Mouse (Mus musculus): Measurements from ENCODE around the gene Cxcl12. TPM values are rescaled to one million over a fixed set of nuclear protein-coding genes. Genes with fewer than 3 reads are reported as not detected.

Gene Cxcl12
- polyA plus RNA-seq, 1 experiment from 2014 or later, result 109 TPM

DNA sequence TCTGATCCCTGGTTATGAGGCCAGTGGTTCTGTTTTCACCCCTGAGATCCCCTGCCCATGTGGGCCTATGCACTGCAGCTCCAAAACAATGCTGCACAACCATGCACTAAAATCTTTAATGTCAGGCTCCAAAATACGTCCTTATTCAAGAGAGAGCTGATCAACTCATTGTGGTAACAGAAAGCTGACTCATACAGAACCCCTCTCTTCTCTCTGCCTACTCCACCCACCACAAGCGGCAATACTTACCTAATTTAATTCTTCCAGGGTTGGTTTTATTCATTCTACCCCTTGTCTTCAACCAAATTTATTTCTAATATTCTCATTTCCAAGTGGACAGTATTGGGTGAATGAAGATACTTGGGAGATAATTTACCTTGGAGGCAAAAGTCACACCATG, 38.5 kb downstream of the Cxcl12 start:
- no peak overlapping the region for H3K9ac ChIP-seq (ENCODE audit: low read depth, low read length)
- no peaks in the 10 kb centered on the region for H3K9me3 ChIP-seq (ENCODE audit: control insufficient read depth, low read length)
- H3K4me1 ChIP-seq (ENCODE audit: control insufficient read depth, insufficient read depth, low read length), result no peaks in the 10 kb centered on the region
- H3K27me3 ChIP-seq (ENCODE audit: control insufficient read depth, insufficient read depth, low read length), result no peaks in the 10 kb centered on the region
- H3K4me3 ChIP-seq (ENCODE audit: low read length), result no peak overlapping the region
- H3K4me2 ChIP-seq (replicated peaks; ENCODE audit: low read depth, low read length), result no peak overlapping the region
- no peak overlapping the region for H3K27ac ChIP-seq (ENCODE audit: low read depth, low read length)
- 84% methylated on average over 2 of the region's 2 CpGs for WGBS
- no peak for ATAC-seq (ENCODE audit: low FRiP score, low TSS enrichment)
- no peaks in the 10 kb centered on the region for H3K36me3 ChIP-seq (ENCODE audit: control insufficient read depth, insufficient read depth, low read length)

DNA sequence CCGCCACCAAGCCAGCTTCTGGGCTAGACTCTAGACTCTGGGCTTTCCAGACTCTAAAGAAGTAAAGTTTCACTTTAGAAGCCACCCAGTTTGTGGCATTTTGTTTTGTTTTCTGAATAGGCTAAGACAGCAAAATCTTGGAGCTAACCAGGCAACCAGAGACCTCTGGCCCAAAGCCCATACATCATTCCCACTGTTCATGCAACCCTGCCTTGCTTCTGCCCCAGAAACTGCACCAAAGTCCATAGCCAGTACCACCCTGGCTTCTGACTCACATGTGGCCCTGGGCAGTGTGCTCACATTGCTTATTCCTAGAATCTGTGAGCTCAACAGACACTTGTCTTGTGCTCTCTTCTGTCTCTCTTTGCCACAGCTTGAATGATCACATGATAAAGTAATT, 39.0 kb downstream of the Cxcl12 start:
- H3K4me3 ChIP-seq (ENCODE audit: low read length), result no peak overlapping the region
- H3K9me3 ChIP-seq (ENCODE audit: control insufficient read depth, low read length), result no peaks in the 10 kb centered on the region
- no peaks in the 10 kb centered on the region for H3K27me3 ChIP-seq (ENCODE audit: control insufficient read depth, insufficient read depth, low read length)
- H3K36me3 ChIP-seq (ENCODE audit: control insufficient read depth, insufficient read depth, low read length), result no peaks in the 10 kb centered on the region
- no peak for ATAC-seq (ENCODE audit: low FRiP score, low TSS enrichment)
- WGBS, result 86% methylated on average over 1 of the region's 1 CpGs
- H3K9ac ChIP-seq (ENCODE audit: low read depth, low read length), result no peak overlapping the region
- no peak overlapping the region for H3K4me2 ChIP-seq (replicated peaks; ENCODE audit: low read depth, low read length)
- no peaks in the 10 kb centered on the region for H3K4me1 ChIP-seq (ENCODE audit: control insufficient read depth, insufficient read depth, low read length)
- H3K27ac ChIP-seq (ENCODE audit: low read depth, low read length), result no peak overlapping the region

DNA sequence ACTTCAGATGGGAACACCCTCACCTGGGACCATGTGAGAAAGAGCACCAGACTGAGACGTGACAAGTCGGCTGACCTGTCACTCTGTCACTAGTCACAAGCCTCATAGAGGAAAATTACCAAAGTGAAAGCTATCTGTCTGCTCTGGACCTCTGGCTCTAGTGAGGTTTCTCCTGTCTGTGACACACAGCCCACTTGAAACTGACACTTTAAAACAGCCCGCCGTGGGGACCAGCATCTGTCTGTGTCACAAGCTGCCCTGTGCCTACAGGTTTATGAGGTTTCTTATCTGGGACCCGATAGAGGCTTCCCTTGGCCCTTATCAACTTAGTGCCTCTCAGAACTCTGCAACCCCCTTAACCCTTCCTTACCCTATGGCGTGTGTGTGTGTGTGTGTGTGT, 41.8 kb downstream of the Cxcl12 start:
- Histone ChIP-seq H3K4me2 (replicated peaks; ENCODE audit: low read depth, low read length) (no peak overlapping the region), H3K9ac (ENCODE audit: low read depth, low read length) (no peak overlapping the region), H3K4me3 (ENCODE audit: low read length) (no peak overlapping the region), H3K4me1 (ENCODE audit: control insufficient read depth, insufficient read depth, low read length) (no peaks in the 10 kb centered on the region), H3K36me3 (ENCODE audit: control insufficient read depth, insufficient read depth, low read length) (no peaks in the 10 kb centered on the region), H3K27me3 (ENCODE audit: control insufficient read depth, insufficient read depth, low read length) (no peaks in the 10 kb centered on the region), H3K27ac (ENCODE audit: low read depth, low read length) (no peak overlapping the region), H3K9me3 (ENCODE audit: control insufficient read depth, low read length) (no peaks in the 10 kb centered on the region)
- WGBS, result 55% methylated on average over 6 of the region's 6 CpGs
- no peak for ATAC-seq (ENCODE audit: low FRiP score, low TSS enrichment)

DNA sequence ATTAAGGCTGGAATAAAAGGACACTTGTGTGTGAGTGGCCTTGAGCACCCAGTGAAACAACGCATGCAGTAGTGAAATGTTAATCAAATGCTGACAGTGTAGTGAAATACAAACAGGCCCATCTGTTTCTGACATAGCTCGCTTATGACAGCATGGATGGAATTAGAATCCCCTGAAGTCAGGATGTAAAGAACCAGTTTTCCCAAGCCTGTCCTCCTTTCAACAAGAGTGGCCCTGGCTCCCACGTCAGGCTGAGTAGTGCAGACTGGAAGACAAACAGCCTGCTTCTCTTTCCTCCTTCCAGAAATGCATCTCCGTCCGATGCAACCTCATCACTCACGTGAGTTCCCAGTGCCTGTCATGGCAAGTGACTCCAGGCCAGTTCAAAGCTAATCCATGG, 42.2 kb downstream of the Cxcl12 start:
- no peaks in the 10 kb centered on the region for H3K36me3 ChIP-seq (ENCODE audit: control insufficient read depth, insufficient read depth, low read length)
- no peak overlapping the region for H3K27ac ChIP-seq (ENCODE audit: low read depth, low read length)
- H3K4me3 ChIP-seq (ENCODE audit: low read length), result no peak overlapping the region
- WGBS, result 47% methylated on average over 6 of the region's 6 CpGs
- H3K9me3 ChIP-seq (ENCODE audit: control insufficient read depth, low read length), result no peaks in the 10 kb centered on the region
- H3K27me3 ChIP-seq (ENCODE audit: control insufficient read depth, insufficient read depth, low read length), result no peaks in the 10 kb centered on the region
- H3K4me1 ChIP-seq (ENCODE audit: control insufficient read depth, insufficient read depth, low read length), result no peaks in the 10 kb centered on the region
- H3K9ac ChIP-seq (ENCODE audit: low read depth, low read length), result no peak overlapping the region
- H3K4me2 ChIP-seq (replicated peaks; ENCODE audit: low read depth, low read length), result no peak overlapping the region
- no peak for ATAC-seq (ENCODE audit: low FRiP score, low TSS enrichment)

DNA sequence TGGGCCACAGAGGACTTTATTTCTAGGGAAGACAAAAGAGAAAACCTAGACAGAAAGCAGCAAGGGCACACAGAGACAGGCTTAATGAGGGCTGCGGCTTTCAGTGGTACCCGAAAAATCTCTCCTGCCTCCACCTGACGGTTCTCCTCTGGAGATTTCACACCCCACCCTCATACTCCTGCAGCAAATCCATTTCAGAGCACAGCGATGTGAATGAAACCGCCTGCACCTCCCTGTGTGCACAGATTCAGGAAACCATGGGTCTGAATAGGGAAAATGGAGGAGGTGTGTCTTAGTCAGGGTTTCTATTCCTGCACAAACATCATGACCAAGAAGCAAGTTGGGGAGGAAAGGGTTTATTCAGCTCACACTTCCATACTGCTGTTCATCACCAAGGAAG, 46.2 kb downstream of the Cxcl12 start:
- Histone ChIP-seq H3K36me3 (ENCODE audit: control insufficient read depth, insufficient read depth, low read length) (no peaks in the 10 kb centered on the region), H3K9ac (ENCODE audit: low read depth, low read length) (no peak overlapping the region), H3K4me1 (ENCODE audit: control insufficient read depth, insufficient read depth, low read length) (no peaks in the 10 kb centered on the region), H3K4me3 (ENCODE audit: low read length) (no peak overlapping the region), H3K9me3 (ENCODE audit: control insufficient read depth, low read length) (no peaks in the 10 kb centered on the region), H3K27ac (ENCODE audit: low read depth, low read length) (no peak overlapping the region), H3K4me2 (replicated peaks; ENCODE audit: low read depth, low read length) (no peak overlapping the region), H3K27me3 (ENCODE audit: control insufficient read depth, insufficient read depth, low read length) (no peaks in the 10 kb centered on the region)
- 87% methylated on average over 5 of the region's 5 CpGs for WGBS
- ATAC-seq (ENCODE audit: low FRiP score, low TSS enrichment), result no peak

DNA sequence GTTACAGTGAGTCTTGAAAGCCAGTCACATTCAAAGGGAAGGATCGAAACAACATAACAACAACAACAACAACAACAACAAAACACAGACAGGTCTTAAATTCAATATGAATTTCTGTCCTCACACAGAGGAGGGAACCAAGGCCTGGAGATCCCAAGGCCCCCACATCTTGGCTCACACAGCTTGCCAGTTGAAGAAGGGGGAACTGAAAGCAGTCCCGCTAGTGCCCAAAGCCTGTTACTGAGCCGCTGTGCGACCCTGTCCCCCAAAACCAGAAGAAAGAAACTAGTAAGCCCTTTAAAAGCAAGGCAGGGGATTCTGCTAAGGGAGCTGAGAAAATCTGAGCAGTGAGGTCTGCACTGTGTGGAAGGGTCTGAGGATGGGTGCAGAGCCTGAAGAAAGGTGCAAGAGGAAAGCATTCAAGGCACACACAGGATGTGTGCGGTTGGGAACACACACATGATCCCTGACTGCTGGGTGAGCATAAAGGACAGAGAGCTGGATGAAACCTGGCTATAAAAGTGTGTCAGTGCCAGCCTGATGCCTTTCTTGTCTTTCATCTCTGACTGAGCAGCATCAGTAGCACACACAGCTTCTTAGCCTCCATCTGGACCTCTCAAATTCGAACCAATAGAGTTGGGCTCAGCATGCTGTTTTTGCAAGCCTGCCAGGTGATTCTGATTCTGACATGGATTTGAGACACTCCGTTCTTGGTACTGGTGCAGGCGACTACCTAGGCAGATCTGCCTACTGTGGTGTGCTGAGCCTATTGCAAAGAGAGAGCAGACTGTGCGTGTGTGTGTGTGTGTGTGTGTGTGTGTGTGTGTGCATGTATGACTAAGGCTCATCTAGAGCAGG, 50.3 kb downstream of the Cxcl12 start:
- WGBS, result 87% methylated on average over 9 of the region's 9 CpGs
- peak overlapping the region; percentile 7; the same call in 1 of the 2 replicates for H3K27ac ChIP-seq (ENCODE audit: low read depth, low read length)
- no peak for ATAC-seq (ENCODE audit: low FRiP score, low TSS enrichment)

DNA sequence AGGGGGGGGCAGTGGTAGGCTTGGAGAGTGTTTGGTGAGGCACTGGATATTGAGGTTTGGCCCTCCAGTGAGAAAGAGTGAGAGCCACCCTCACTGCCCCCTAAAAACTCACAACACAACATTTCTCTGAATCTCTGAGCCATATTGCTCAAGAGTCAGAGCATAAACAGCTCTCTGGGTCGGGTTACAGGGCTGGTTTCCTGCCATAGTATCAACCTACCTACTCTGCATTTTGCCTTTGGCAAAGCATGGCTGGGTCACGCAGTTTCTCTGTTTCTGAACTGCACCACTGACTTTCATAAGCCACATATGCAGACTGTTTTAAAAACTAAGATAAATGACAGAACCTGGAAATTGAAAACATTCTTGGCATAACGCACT, 51.0 kb downstream of the Cxcl12 start:
- Histone ChIP-seq H3K4me3 (ENCODE audit: low read length) (no peak overlapping the region), H3K4me2 (replicated peaks; ENCODE audit: low read depth, low read length) (no peak overlapping the region), H3K9ac (ENCODE audit: low read depth, low read length) (no peak overlapping the region), H3K27ac (ENCODE audit: low read depth, low read length) (peak overlapping the region; percentile 7; the same call in 1 of the 2 replicates), H3K27me3 (ENCODE audit: control insufficient read depth, insufficient read depth, low read length) (no peaks in the 10 kb centered on the region), H3K9me3 (ENCODE audit: control insufficient read depth, low read length) (no peaks in the 10 kb centered on the region), H3K36me3 (ENCODE audit: control insufficient read depth, insufficient read depth, low read length) (no peaks in the 10 kb centered on the region), H3K4me1 (ENCODE audit: control insufficient read depth, insufficient read depth, low read length) (peaks cover 3% of the 10 kb centered on the region; the same call in 1 of the 2 replicates)
- no peak for ATAC-seq (ENCODE audit: low FRiP score, low TSS enrichment)
- WGBS, result 43% methylated on average over 3 of the region's 3 CpGs

More for the DNA sequence above, 50.3 kb downstream of the Cxcl12 start:
- no peaks in the 10 kb centered on the region for H3K36me3 ChIP-seq (ENCODE audit: control insufficient read depth, insufficient read depth, low read length)
- H3K4me1 ChIP-seq (ENCODE audit: control insufficient read depth, insufficient read depth, low read length), result peaks cover 3% of the 10 kb centered on the region; the same call in 1 of the 2 replicates
- no peaks in the 10 kb centered on the region for H3K27me3 ChIP-seq (ENCODE audit: control insufficient read depth, insufficient read depth, low read length)
- H3K4me3 ChIP-seq (ENCODE audit: low read length), result no peak overlapping the region
- H3K9me3 ChIP-seq (ENCODE audit: control insufficient read depth, low read length), result no peaks in the 10 kb centered on the region
- H3K4me2 ChIP-seq (replicated peaks; ENCODE audit: low read depth, low read length), result no peak overlapping the region
- no peak overlapping the region for H3K9ac ChIP-seq (ENCODE audit: low read depth, low read length)

DNA sequence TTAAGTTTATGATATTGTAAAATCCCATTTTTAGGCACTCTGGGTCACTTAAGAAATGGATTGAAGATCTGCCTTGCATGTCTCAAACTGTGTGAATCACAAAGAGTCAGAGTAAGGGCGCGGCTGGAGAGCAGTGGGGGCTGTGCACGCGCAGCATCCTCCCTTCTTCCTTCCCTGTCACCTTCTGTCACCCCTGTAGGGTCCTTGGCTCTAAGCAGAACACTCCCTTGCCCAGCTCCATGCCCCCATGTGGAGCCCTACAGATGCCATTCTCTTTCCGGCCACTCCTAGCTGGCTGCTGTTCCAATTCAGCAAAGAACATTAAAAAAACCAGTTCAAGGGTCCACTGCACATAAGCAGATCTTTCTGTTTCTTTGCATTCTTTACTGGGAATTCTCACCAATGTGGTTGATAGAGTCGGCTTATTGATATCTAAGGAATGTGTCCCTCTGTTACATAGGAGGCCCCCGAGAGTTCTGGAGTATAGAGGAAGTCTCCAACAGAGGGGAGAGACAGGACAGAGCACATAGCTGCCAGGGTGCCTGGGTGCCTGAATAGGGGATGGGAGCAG, 51.7 kb downstream of the Cxcl12 start:
- Histone ChIP-seq H3K36me3 (ENCODE audit: control insufficient read depth, insufficient read depth, low read length) (no peaks in the 10 kb centered on the region), H3K27ac (ENCODE audit: low read depth, low read length) (no peak overlapping the region), H3K27me3 (ENCODE audit: control insufficient read depth, insufficient read depth, low read length) (no peaks in the 10 kb centered on the region), H3K4me1 (ENCODE audit: control insufficient read depth, insufficient read depth, low read length) (peaks cover 3% of the 10 kb centered on the region; the same call in 1 of the 2 replicates), H3K4me3 (ENCODE audit: low read length) (no peak overlapping the region), H3K9me3 (ENCODE audit: control insufficient read depth, low read length) (no peaks in the 10 kb centered on the region), H3K9ac (ENCODE audit: low read depth, low read length) (no peak overlapping the region), H3K4me2 (replicated peaks; ENCODE audit: low read depth, low read length) (no peak overlapping the region)
- no peak for ATAC-seq (ENCODE audit: low FRiP score, low TSS enrichment)
- WGBS, result 70% methylated on average over 7 of the region's 7 CpGs

DNA sequence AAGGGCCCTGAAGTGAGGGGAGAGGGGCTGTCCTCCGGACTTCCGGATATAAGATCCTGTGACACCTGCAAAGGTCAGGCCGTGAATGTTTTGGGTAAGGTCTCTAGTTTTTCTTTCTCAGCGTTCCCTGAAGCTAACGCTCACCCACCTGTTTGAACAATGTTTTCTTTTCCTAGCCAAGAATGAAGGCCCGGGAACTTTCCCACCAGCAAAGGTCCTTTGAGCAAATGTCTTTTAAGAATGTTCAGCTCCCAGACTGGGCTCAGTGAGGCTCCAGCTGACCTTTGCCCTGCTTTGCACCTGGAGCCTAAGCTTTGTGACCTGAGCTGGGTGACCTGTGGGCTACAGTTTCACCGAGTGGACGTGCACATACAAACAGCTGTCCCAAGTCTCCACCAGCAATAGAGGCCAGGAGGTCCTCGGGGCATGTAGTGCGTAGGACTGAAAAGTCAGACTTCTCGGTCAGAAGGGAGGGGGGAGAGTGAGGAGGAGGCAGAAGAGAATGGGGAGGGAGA, 52.6 kb downstream of the Cxcl12 start:
- Histone ChIP-seq H3K9me3 (ENCODE audit: control insufficient read depth, low read length) (no peaks in the 10 kb centered on the region), H3K4me1 (ENCODE audit: control insufficient read depth, insufficient read depth, low read length) (peaks cover 3% of the 10 kb centered on the region; the same call in 1 of the 2 replicates), H3K4me2 (replicated peaks; ENCODE audit: low read depth, low read length) (no peak overlapping the region), H3K36me3 (ENCODE audit: control insufficient read depth, insufficient read depth, low read length) (no peaks in the 10 kb centered on the region), H3K9ac (ENCODE audit: low read depth, low read length) (no peak overlapping the region), H3K27ac (ENCODE audit: low read depth, low read length) (peak overlapping the region; percentile 12; the same call in 1 of the 2 replicates), H3K27me3 (ENCODE audit: control insufficient read depth, insufficient read depth, low read length) (no peaks in the 10 kb centered on the region), H3K4me3 (ENCODE audit: low read length) (no peak overlapping the region)
- no peak for ATAC-seq (ENCODE audit: low FRiP score, low TSS enrichment)
- WGBS, result 27% methylated on average over 11 of the region's 11 CpGs

All from kidney, embryonic 14.5 days (tissue).